Mouse (Mus musculus): ENCODE results near the gene Akirin1. TPM values are rescaled to one million over a fixed set of nuclear protein-coding genes. Genes with fewer than 3 reads are reported as not detected.

Gene Akirin1
- polyA plus RNA-seq, 1 experiment from 2014 or later = 48.4 TPM

DNA sequence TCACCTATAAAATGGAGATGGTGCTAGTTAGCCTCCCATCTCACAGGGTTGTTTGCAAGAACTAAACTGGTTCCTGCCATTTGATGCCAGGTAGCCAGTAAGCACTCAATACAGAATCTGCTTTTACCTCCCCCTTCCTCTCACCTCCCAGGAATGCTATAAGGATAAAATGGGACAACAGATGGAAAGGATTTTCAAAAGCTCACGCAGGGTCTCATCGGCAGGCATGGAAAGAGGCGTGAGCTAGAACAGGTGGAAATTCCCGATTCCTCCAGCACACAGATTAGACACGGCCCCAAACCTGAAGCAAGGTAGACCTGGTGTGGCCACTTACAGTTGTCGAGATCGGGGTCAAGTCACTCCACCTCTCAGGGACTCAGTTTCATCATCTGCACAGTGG lies 65.1 kb downstream of the Akirin1 start:
- Histone ChIP-seq H3K27me3 (replicated peaks; ENCODE audit: control insufficient read depth, insufficient read depth, low read length) (peaks cover 15% of the 10 kb centered on the region), H3K4me1 (replicated peaks; ENCODE audit: control insufficient read depth, insufficient read depth, low read length) (0 out of 2 replicates have a peak, but pooled peaks cover 17% of the 10 kb centered on the region), H3K4me3 (ENCODE audit: low read depth, low read length) (no peak overlapping the region), H3K4me2 (ENCODE audit: low read length) (no peak overlapping the region), H3K27ac (ENCODE audit: low read depth) (no peak overlapping the region), H3K9me3 (ENCODE audit: control insufficient read depth, low read length) (no peaks in the 10 kb centered on the region), H3K36me3 (ENCODE audit: control insufficient read depth, insufficient read depth, low read length) (no peaks in the 10 kb centered on the region), H3K9ac (ENCODE audit: low read length) (no peak overlapping the region)
- no peak for ATAC-seq (replicated peaks; ENCODE audit: low FRiP score, low TSS enrichment, low read depth)
- DNase-seq (ENCODE audit: low spot score) = no peak
- WGBS = 89% methylated on average over 7 of the region's 7 CpGs

Other genes with a start within 250 kb of the Akirin1 start
- gene Macf1, start 66.0 kb downstream of the Akirin1 start, polyA plus RNA-seq (2014; fragmentation: Nextera tagmentation; extraction: Ambion mirVana) = 64.7 and 69.8 TPM in 2 replicates
- gene Ndufs5, start 32.1 kb downstream of the Akirin1 start, polyA plus RNA-seq (2014; fragmentation: Nextera tagmentation; extraction: Ambion mirVana) = 306 and 321 TPM in 2 replicates
- gene Rhbdl2, start 37.5 kb upstream of the Akirin1 start, polyA plus RNA-seq (2014; fragmentation: Nextera tagmentation; extraction: Ambion mirVana) = 1.3 and 1.4 TPM in 2 replicates
- 0.19 TPM in 1 of 2 replicates, not detected in the other for gene 4933427I04Rik, start 109.3 kb upstream of the Akirin1 start, polyA plus RNA-seq (2014; fragmentation: Nextera tagmentation; extraction: Ambion mirVana)
- gene Mycbp, start 154.5 kb upstream of the Akirin1 start, polyA plus RNA-seq (2014; fragmentation: Nextera tagmentation; extraction: Ambion mirVana) = 86.5 and 97.8 TPM in 2 replicates
- gene Rragc, start 167.1 kb upstream of the Akirin1 start, polyA plus RNA-seq (2014; fragmentation: Nextera tagmentation; extraction: Ambion mirVana) = 50.6 and 51.9 TPM in 2 replicates
- gene 4930535I16Rik, start 167.7 kb upstream of the Akirin1 start, polyA plus RNA-seq (2014; fragmentation: Nextera tagmentation; extraction: Ambion mirVana) = 0.48 TPM in 1 of 2 replicates, not detected in the other